Mouse (Mus musculus): ENCODE data around the gene Dnajb5. TPM values are rescaled to one million over a fixed set of nuclear protein-coding genes. Genes with fewer than 3 reads are reported as not detected.

The Dnajb5 gene
- polyA plus RNA-seq, 1 experiment: 27.2 TPM

- no peaks in the 10 kb centered on the region for H3K36me3 ChIP-seq (ENCODE audit: control insufficient read depth, insufficient read depth, low read length, poor library complexity, severe bottlenecking)
- no peak overlapping the region for H3K4me3 ChIP-seq (ENCODE audit: low read depth, low read length)
- H3K9me3 ChIP-seq (replicated peaks; ENCODE audit: control insufficient read depth, insufficient read depth, low read length, poor library complexity, severe bottlenecking): no peaks in the 10 kb centered on the region
- H3K4me1 ChIP-seq (ENCODE audit: control insufficient read depth, insufficient read depth, low read length): peaks cover 4% of the 10 kb centered on the region
- no peak overlapping the region for H3K27ac ChIP-seq (ENCODE audit: insufficient read depth, low read length)
- no peak for TF ChIP-seq CTCF (IDR thresholded peaks at IDR 0.05; ENCODE audit: low read depth, low read length)
- TF ChIP-seq POLR2A (IDR thresholded peaks at IDR 0.05; ENCODE audit: insufficient read depth, low read length): no peak
- no peak for TF ChIP-seq EP300 (IDR thresholded peaks at IDR 0.05; ENCODE audit: insufficient read depth, low read depth, low read length)
- no peak overlapping the region for H3K9ac ChIP-seq (ENCODE audit: low read depth, poor library complexity, severe bottlenecking)
- H3K27me3 ChIP-seq (ENCODE audit: control insufficient read depth, insufficient read depth, low read length, poor library complexity, severe bottlenecking): no peaks in the 10 kb centered on the region
Observed at GRCm38 (mm10) chr4:42955200-42955599, 5.6 kb downstream of the Dnajb5 start.

GRCm38 (mm10) chr4:42956581-42956980 lies 7.0 kb downstream of the Dnajb5 start:
- no peaks in the 10 kb centered on the region for H3K27me3 ChIP-seq (ENCODE audit: control insufficient read depth, insufficient read depth, low read length, poor library complexity, severe bottlenecking)

DNA sequence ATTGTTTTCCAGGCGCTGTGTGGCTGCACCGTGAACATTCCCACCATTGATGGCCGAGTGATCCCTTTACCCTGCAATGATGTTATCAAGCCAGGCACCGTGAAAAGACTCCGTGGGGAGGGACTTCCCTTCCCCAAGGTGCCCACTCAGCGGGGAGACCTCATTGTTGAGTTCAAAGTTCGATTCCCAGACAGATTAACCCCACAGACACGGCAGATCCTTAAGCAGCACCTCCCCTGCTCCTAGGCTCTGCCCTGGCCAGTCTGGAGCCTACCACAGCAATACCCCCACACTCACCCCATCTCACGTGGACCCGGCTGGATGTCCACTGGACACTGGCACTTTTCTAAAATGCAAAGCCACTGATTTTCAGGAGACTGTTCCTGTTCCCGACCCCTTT lies 7.7 kb downstream of the Dnajb5 start:
- Histone ChIP-seq H3K27me3 (ENCODE audit: control insufficient read depth, insufficient read depth, low read length, poor library complexity, severe bottlenecking) (no peaks in the 10 kb centered on the region), H3K4me1 (ENCODE audit: control insufficient read depth, insufficient read depth, low read length) (peaks cover 4% of the 10 kb centered on the region), H3K9ac (ENCODE audit: low read depth, poor library complexity, severe bottlenecking) (no peak overlapping the region), H3K36me3 (ENCODE audit: control insufficient read depth, insufficient read depth, low read length, poor library complexity, severe bottlenecking) (no peaks in the 10 kb centered on the region), H3K9me3 (replicated peaks; ENCODE audit: control insufficient read depth, insufficient read depth, low read length, poor library complexity, severe bottlenecking) (no peaks in the 10 kb centered on the region), H3K27ac (ENCODE audit: insufficient read depth, low read length) (no peak overlapping the region), H3K4me3 (ENCODE audit: low read depth, low read length) (no peak overlapping the region)
- TF ChIP-seq CTCF (IDR thresholded peaks at IDR 0.05; ENCODE audit: low read depth, low read length): no peak

More at GRCm38 (mm10) chr4:42956581-42956980, 7.0 kb downstream of the Dnajb5 start:
- H3K9me3 ChIP-seq (replicated peaks; ENCODE audit: control insufficient read depth, insufficient read depth, low read length, poor library complexity, severe bottlenecking): no peaks in the 10 kb centered on the region
- no peak overlapping the region for H3K27ac ChIP-seq (ENCODE audit: insufficient read depth, low read length)
- H3K4me3 ChIP-seq (ENCODE audit: low read depth, low read length): no peak overlapping the region
- no peak overlapping the region for H3K9ac ChIP-seq (ENCODE audit: low read depth, poor library complexity, severe bottlenecking)
- H3K36me3 ChIP-seq (ENCODE audit: control insufficient read depth, insufficient read depth, low read length, poor library complexity, severe bottlenecking): no peaks in the 10 kb centered on the region
- TF ChIP-seq EP300 (IDR thresholded peaks at IDR 0.05; ENCODE audit: insufficient read depth, low read depth, low read length) (no peak), CTCF (IDR thresholded peaks at IDR 0.05; ENCODE audit: low read depth, low read length) (no peak), POLR2A (IDR thresholded peaks at IDR 0.05; ENCODE audit: insufficient read depth, low read length) (no peak)
- H3K4me1 ChIP-seq (ENCODE audit: control insufficient read depth, insufficient read depth, low read length): peaks cover 4% of the 10 kb centered on the region

- TF ChIP-seq POLR2A (IDR thresholded peaks at IDR 0.05; ENCODE audit: insufficient read depth, low read length): no peak
- no peak for TF ChIP-seq EP300 (IDR thresholded peaks at IDR 0.05; ENCODE audit: insufficient read depth, low read depth, low read length)
- Histone ChIP-seq H3K9ac (ENCODE audit: low read depth, poor library complexity, severe bottlenecking) (no peak overlapping the region), H3K36me3 (ENCODE audit: control insufficient read depth, insufficient read depth, low read length, poor library complexity, severe bottlenecking) (no peaks in the 10 kb centered on the region), H3K4me3 (ENCODE audit: low read depth, low read length) (no peak overlapping the region), H3K9me3 (replicated peaks; ENCODE audit: control insufficient read depth, insufficient read depth, low read length, poor library complexity, severe bottlenecking) (no peaks in the 10 kb centered on the region), H3K27me3 (ENCODE audit: control insufficient read depth, insufficient read depth, low read length, poor library complexity, severe bottlenecking) (no peaks in the 10 kb centered on the region), H3K27ac (ENCODE audit: insufficient read depth, low read length) (no peak overlapping the region), H3K4me1 (ENCODE audit: control insufficient read depth, insufficient read depth, low read length) (peaks cover 2% of the 10 kb centered on the region)
Observed at GRCm38 (mm10) chr4:42957979-42958378, 8.4 kb downstream of the Dnajb5 start.

DNA sequence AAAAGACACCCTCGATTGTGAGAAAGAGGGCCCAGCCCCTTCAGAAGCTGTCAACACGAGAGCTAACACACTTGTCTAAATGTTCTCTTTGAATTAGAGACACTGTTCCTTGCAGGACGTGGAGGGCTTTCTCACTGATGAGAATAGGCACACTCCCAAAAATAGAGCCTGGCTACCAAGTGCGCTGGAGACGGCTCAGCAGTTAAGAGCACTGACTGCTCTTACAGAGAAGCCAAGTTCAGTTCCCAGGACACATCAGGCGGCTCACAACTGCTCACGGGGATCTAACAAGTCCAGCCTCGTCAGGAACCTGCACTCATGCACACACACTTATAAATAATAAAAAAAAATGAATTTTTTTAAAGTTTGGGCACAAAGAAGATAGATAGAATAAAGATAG lies 9.3 kb downstream of the Dnajb5 start:
- TF ChIP-seq POLR2A (IDR thresholded peaks at IDR 0.05; ENCODE audit: insufficient read depth, low read length) (no peak), EP300 (IDR thresholded peaks at IDR 0.05; ENCODE audit: insufficient read depth, low read depth, low read length) (no peak), CTCF (IDR thresholded peaks at IDR 0.05; ENCODE audit: low read depth, low read length) (no peak)
- no peaks in the 10 kb centered on the region for H3K9me3 ChIP-seq (replicated peaks; ENCODE audit: control insufficient read depth, insufficient read depth, low read length, poor library complexity, severe bottlenecking)
- no peak overlapping the region for H3K27ac ChIP-seq (ENCODE audit: insufficient read depth, low read length)
- no peak overlapping the region for H3K4me3 ChIP-seq (ENCODE audit: low read depth, low read length)
- no peaks in the 10 kb centered on the region for H3K36me3 ChIP-seq (ENCODE audit: control insufficient read depth, insufficient read depth, low read length, poor library complexity, severe bottlenecking)
- no peaks in the 10 kb centered on the region for H3K4me1 ChIP-seq (ENCODE audit: control insufficient read depth, insufficient read depth, low read length)
- no peak overlapping the region for H3K9ac ChIP-seq (ENCODE audit: low read depth, poor library complexity, severe bottlenecking)
- H3K27me3 ChIP-seq (ENCODE audit: control insufficient read depth, insufficient read depth, low read length, poor library complexity, severe bottlenecking): no peaks in the 10 kb centered on the region

GRCm38 (mm10) chr4:42959382-42959781 lies 9.8 kb downstream of the Dnajb5 start:
- no peaks in the 10 kb centered on the region for H3K36me3 ChIP-seq (ENCODE audit: control insufficient read depth, insufficient read depth, low read length, poor library complexity, severe bottlenecking)
- TF ChIP-seq CTCF (IDR thresholded peaks at IDR 0.05; ENCODE audit: low read depth, low read length) (no peak), EP300 (IDR thresholded peaks at IDR 0.05; ENCODE audit: insufficient read depth, low read depth, low read length) (no peak), POLR2A (IDR thresholded peaks at IDR 0.05; ENCODE audit: insufficient read depth, low read length) (no peak)
- no peaks in the 10 kb centered on the region for H3K4me1 ChIP-seq (ENCODE audit: control insufficient read depth, insufficient read depth, low read length)
- no peak overlapping the region for H3K9ac ChIP-seq (ENCODE audit: low read depth, poor library complexity, severe bottlenecking)
- H3K27me3 ChIP-seq (ENCODE audit: control insufficient read depth, insufficient read depth, low read length, poor library complexity, severe bottlenecking): no peaks in the 10 kb centered on the region
- no peak overlapping the region for H3K27ac ChIP-seq (ENCODE audit: insufficient read depth, low read length)
- H3K9me3 ChIP-seq (replicated peaks; ENCODE audit: control insufficient read depth, insufficient read depth, low read length, poor library complexity, severe bottlenecking): no peaks in the 10 kb centered on the region
- H3K4me3 ChIP-seq (ENCODE audit: low read depth, low read length): no peak overlapping the region

Measured in ES-Bruce4 (cell line).